Mouse (Mus musculus) MEL (cell line): Measurements from ENCODE around the gene Acaca.

ENCODE experiments used
- MEF2A ChIP-seq: IDR thresholded peaks from 2 replicates; pipeline ENCODE4 v1.6.1; 2014; ENCODE audit warnings: low read depth, mild to moderate bottlenecking, inconsistent platforms, low read length, improper control_type of control experiment; ENCODE audit not compliant: poor library complexity, insufficient replicate concordance, severe bottlenecking; ENCODE audit errors: extremely low read depth
- USF1 ChIP-seq: IDR thresholded peaks from 2 replicates; pipeline ENCODE4 v1.6.1; 2014; ENCODE audit warnings: low read depth, mild to moderate bottlenecking, inconsistent platforms, low read length, improper control_type of control experiment, moderate library complexity

DNA sequence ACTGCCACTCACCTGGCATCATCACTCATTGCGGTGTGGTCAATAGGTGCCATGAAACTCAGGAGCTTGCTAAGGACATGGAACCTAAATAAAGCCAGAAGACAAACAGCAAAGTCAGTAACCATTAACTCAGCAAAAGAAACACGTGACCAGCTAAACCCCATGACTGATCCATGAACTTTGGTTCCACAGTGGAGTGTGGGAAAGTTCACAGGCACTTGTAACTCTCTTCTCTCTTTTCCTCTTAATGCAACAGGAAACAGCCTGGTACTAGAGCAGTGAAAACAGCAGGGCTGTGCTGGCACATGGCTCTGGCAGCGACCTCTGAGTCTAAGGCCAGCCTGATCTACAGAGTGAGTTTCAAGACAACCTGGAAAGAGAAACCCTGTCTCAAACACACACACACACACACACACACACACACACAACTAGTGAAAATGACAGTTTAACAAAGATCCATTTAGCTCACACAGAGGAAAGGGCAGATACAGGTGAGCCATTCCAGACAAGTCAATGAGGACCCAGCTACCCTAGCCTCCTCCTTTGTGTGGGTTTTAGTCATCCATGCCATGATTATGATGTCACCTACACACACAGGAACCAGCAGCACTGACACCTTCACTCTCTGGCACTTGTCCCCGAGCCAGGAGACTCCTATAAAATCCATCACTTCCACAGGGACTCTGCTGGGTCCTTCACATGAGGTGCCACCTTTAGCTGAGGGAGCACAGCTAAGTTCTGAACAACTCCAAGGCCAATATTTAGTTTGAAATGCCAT lies 313.3 kb downstream of the Acaca start:
- TF ChIP-seq MEF2A (no peak), USF1 (no peak)
